Mouse (Mus musculus) embryonic fibroblast, embryonic 13.5 days (primary cell): ENCODE data around the gene Kirrel.

ENCODE experiments used
- CTCF ChIP-seq: IDR thresholded peaks from 2 replicates; pipeline ENCODE4 v1.5.1; 2011; ENCODE audit warnings: mild to moderate bottlenecking, control low read depth, low read length, moderate library complexity, borderline replicate concordance; ENCODE audit not compliant: insufficient read depth
- POLR2A ChIP-seq: IDR thresholded peaks from 2 replicates; pipeline ENCODE4 v1.6.1; 2011; ENCODE audit warnings: low read depth, mild to moderate bottlenecking, control low read depth, low read length, moderate library complexity

GRCm38 (mm10) chr3:87117632-87118031, 56.9 kb downstream of the Kirrel start:
- TF ChIP-seq POLR2A (no peak), CTCF (no peak)
